Mouse (Mus musculus) ES-E14 (cell line): ENCODE data around the gene Alb.

Experiments
- CHD2 ChIP-seq: IDR thresholded peaks from 2 replicates; pipeline ENCODE4 v1.6.1; 2014; ENCODE audit warnings: mild to moderate bottlenecking, low read depth, low read length, inconsistent platforms
- HCFC1 ChIP-seq: IDR thresholded peaks from 2 replicates; pipeline ENCODE4 v1.6.1; 2012; ENCODE audit warnings: low read length, inconsistent platforms, borderline replicate concordance; ENCODE audit not compliant: insufficient read depth
- MAFK ChIP-seq: IDR thresholded peaks from 2 replicates; pipeline ENCODE4 v1.6.1; 2014; ENCODE audit warnings: mild to moderate bottlenecking, low read depth, low read length, inconsistent platforms; ENCODE audit not compliant: insufficient read depth
- ZC3H11A ChIP-seq: IDR thresholded peaks from 2 replicates; pipeline ENCODE4 v1.6.1; 2012; ENCODE audit warnings: low read depth, mild to moderate bottlenecking, inconsistent platforms, low read length, borderline replicate concordance

GRCm38 (mm10) chr5:90473902-90474301 is 13.2 kb downstream of the Alb start:
- TF ChIP-seq CHD2 (no peak), MAFK (no peak), ZC3H11A (no peak), HCFC1 (no peak)
